Mouse (Mus musculus) liver, postnatal 0 days (tissue): Measurements from ENCODE around the gene Cdk6.

ENCODE experiments used
- CTCF ChIP-seq: sonication (generic); IDR thresholded peaks from 2 replicates; pipeline ENCODE4 v1.5.1; 2016; ENCODE audit warnings: antibody characterized with exemption, low read depth
- EP300 ChIP-seq: IDR thresholded peaks from 2 replicates; pipeline ENCODE4 v1.6.1; 2016; ENCODE audit warnings: antibody characterized with exemption, low read depth, mild to moderate bottlenecking

- TF ChIP-seq CTCF, result peak; percentile 43
- TF ChIP-seq EP300, result no peak
Observed at GRCm38 (mm10) chr5:3343566-3344080, 2.3 kb downstream of the Cdk6 start.
